Mouse (Mus musculus) frontal cortex, postnatal 36 days (tissue): ENCODE measurements around the gene Mip.
"Not testable (repeated sequence)": the region's sequence is repeated elsewhere in the genome, so short reads cannot be mapped to it uniquely, and the experiment has no call there.

Source experiments
- DNase-seq, 2 experiments: peaks; one replicate each; pipeline ENCODE4 v3.0.0; 2022; ENCODE audit warnings: low spot score in 2 of 2

The Mip gene

DNA sequence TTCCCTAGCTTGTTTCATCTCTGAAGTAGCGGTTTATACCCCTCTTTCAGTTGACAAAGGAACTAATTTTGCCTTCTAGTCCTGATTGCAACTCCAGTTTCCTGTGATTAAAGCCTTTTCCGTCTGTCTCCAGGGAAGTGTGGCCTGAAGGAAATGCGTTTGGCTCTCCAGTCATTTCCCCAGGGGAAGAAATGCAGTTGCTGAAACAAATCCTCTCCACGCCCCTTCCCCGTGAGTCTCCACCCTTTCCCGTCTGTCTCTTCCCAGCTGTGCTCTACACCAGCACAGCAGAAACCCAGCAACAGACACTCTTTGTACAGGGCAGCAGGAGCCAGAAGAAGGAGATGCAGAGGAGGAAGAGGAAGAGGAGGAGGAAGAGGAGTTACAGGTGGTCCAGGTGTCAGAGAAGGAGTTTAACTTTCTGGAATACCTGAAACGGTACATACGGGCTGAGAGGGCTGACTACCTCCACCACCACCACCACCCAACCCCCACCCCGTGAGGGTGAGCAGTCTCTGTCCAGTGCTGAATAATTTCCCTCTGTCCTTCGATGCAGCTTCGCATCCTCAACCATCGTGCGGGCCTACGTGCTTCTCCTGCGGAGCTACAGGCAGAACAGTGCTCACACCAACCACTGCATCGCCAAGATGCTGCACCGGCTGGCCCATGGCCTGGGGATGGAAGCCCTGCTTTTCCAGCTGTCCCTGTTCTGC lies 21.5 kb downstream of the Mip start:
- no peak for DNase-seq

DNA sequence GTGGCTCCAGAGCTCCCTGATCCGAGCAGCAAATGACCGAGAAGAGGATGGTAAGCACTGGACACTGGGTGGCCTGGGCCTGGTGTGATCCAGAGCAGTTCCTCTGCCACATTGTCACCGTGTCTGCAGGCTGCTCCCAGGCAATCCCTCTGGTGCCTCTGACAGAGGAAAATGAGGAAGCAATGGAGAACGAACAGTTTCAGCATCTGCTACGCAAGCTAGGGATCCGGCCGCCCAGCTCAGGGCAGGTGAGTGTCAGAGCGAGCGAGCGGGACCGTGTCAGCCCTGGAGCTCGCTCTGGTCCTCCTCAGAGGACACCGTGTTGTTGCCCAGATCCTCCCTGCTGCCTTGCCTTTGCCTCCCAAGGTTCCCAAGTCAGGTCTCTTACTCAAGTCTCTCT lies 24.9 kb downstream of the Mip start:
- DNase-seq = no peak

DNA sequence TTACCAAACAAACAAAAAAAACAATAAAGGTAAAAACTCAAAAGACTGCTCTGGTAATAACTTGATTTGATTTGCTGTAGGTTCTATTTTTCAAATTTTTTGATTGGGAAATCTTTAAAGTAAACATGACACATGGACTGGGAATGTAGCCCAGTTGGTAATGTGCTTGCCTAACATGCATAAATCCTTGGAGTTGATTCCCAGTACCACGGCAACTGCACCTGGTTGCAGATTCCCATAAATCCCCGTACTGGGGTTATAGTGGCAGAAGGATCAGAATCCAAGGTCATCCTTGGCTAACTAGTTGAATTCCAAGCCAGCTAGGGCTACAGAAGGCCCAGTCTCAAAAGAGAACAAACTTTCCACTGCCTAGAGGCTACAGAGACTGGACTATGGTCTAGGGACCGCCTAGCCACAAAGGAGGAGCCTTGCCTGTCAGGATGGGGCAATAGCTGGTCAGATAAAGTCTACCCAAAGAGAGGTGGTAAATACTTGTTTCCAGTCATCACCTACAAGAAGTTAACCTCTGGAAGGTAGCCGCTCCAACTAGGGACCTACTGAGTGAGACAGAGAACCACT lies 28.1 kb downstream of the Mip start, which contains the start of gene Apon:
TSS of gene Apon (plus strand) at position 420 of the 579 bp plus-strand sequence.
- no peak for DNase-seq

DNA sequence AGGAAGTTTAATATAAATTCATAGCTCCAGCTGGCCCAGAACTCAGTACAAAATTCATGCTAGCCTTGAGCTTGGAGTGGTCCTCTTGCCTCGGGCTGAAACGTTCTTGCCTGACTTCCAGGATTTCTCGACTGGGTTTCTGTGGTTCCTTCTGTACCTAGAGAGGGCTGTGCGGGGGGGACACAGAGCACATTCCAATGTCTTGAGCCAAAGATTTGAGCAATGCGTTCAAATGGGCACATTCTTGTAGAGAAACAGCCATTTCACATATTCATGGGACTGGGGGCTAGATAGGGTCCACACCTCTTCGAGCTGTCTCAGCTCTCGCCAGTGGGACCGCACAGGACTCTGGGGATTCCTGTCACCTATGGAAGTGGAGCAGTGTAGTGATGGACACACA lies 30.3 kb downstream of the Mip start:
- DNase-seq = no peak

DNA sequence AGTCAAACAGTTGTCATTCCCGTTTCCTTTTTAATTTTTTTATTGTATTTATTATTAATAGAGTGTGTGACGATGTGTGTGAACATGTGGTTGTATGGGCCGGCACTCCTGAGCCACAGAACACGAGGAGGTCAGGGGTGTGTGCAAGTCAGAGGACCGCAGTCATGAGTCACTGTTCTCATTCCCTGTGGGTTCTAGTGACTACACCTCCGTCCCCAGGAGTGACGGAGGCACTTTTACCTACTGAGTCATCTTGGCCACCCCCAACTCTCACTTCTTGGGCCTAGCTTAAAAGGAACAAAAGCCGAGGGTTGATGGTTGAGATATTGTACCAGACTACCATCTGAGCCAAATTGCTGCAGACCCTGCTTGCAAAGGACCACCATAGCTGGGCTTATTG lies 30.7 kb downstream of the Mip start:
- DNase-seq = no peak

DNA sequence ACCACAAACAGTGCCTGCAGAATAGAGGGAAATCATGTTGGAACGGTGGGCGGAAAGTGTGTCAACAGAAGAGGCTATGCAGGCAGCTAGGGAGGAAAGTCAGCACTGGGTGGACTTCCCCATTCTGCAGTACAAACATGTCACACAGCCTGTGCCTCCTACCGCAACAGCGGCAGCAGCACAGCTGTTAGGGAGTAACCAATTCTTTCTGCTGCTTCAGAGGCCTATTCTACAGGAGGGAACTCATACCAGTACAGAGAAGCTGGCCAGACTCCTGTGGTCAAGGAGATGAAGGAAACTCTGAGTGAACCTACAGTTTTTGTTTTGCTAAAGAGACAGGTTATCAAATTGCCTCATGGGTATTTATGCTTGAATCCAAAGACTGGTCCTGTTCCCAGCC lies 33.3 kb downstream of the Mip start:
- no peak for DNase-seq

DNA sequence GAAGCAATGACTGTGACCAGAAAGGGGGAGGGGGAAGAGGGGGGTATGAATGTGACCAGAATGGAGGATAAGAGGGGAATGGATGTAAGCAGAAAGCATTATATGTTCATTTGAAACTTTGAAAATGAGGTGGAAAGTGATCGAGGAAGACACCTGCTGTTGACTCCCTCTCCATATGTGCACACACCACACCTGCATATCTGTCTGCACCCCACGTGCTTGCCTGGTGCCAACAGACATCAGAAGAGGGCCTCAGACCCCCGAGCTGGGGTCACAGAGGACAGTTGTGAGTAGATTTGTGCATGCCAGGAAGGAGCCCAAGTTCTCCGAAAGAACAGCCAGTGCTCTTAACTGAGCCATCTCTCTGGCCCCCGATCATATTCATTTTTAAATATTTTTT lies 34.3 kb downstream of the Mip start:
- no peak for DNase-seq

DNA sequence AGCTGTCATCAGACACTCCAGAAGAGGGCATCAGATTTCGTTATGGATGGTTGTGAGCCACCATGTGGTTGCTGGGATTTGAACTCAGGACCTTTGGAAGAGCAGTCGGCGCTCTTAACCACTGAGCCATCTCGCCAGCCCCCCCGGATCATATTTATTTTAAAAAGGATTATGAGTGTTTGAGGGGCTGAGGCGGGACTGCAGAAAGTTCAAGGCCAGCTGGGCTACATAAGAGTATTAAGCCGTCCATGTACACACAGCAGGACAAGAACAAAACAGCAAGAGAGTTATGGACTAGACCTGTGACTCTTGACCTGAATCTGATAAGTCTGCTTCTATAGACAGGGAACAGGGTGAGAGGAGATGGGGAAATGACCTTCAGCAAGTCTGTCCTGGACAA lies 34.7 kb downstream of the Mip start:
- not testable (repeated sequence) for DNase-seq

DNA sequence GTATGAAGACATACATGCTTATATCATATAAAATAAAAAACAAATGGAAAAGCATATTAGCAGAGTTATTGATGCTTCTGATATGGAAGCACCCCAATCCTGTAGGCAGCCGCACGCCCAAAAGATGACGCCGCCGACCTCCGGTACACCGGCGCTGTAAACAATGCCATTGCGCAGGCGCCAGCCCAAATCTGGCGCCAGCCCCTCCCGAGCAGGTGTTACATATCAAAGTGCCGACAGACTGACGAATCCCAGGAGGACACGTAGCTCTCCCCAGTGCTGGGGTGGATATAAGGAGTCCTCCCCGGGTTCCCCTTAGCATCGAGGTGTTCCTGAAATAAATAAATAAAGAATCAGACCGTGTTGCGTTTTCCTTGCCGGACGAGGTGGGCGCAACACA lies 36.7 kb downstream of the Mip start:
- DNase-seq = no peak

DNA sequence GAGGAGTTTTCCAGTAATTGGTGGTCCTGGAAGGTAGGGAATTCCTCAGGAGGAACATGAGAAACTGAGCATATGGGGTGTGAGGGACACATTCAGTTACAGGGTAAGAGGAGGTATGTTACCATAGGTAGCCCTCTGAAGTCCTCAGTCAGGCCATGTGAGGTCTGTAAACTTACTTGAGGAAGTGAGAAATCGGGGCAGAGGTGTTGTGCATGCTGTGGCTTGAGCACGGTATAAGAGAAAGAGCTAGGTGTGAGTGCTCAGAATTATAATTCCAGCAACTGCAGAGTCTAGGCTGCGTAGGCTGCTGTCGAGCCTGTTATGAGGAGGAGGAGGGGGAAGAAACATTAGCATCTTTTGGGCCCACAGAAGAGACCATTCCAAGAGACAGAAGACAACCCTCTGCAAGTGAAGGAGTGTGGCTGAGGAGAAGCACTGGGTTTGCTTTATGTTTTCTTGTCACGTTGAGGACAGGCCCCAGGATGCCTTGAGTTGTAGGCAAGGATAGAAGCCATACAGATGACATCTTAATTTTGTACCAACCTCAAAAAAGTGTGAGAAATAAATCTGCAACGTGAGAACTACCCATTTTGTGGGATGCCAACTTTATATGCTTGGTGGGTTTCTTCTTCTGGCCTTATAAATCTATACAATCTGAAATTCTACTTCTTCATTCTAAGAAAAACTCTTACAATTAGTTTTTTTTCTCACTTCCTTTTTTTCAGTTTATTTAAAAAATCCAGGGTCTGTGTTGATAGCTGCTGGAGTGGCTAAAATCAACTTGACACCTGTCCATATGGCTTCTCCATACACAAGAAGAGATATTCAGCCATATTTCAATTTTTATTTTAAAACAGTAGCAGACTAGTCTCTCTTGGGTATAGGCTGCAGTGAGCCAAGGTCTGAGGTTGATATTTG lies 38.0 kb downstream of the Mip start:
- DNase-seq = peak; percentile 13 to 15

DNA sequence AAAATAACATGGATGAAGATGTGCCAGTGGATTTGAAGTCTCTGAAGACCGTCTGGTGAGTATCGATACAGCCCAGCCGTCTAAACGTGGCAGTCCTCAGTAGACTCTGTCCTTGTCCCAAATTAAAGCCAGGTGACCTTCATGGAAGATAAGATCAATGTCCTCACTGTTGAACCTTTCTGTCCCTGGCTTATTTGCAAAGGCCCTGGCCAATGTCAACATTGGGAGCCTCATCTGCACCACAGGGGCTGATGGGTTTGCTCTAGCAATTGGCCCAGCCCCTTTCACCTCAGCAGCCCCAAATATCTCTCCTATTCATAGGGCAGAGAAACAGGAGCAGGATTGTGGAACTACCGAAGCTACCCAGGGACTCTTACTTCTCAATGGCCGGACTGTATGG lies 42.7 kb downstream of the Mip start, which contains the start of gene Apof:
TSS of gene Apof (plus strand) at position 301 of the 400 bp plus-strand sequence.
- no peak for DNase-seq

DNA sequence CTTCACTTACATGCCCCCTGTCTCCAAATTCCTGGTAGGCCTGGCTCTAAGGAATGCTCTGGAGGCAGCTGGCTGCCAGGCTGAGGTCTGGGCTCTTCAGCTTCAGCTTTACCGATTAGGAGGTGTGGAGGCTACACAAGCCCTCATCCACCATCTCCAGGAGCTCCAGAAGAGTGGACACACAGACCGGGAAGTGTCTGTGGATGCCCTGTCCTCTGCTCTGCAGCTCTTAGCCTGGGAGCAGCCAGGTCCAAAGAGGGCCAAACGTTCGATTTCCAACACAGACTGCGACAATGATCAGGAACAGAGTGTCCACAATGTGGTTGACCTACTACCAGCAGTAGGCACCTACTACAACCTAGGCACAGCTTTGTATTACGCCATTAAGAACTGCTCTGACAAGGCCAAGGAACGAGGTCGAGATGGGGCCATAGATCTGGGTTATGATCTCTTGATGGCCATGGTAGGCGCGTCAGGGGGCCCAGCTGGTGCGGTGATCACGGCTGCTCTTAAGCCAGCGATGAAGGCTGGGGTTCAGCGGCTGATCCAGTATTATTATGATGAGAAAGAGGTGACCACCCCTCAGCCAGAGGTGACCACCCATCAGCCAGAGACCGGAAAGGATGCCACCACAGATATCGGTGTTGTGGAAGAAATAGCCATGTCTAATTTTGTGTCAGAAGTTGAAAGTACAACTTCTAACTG lies 43.7 kb downstream of the Mip start:
- no peak for DNase-seq

DNA sequence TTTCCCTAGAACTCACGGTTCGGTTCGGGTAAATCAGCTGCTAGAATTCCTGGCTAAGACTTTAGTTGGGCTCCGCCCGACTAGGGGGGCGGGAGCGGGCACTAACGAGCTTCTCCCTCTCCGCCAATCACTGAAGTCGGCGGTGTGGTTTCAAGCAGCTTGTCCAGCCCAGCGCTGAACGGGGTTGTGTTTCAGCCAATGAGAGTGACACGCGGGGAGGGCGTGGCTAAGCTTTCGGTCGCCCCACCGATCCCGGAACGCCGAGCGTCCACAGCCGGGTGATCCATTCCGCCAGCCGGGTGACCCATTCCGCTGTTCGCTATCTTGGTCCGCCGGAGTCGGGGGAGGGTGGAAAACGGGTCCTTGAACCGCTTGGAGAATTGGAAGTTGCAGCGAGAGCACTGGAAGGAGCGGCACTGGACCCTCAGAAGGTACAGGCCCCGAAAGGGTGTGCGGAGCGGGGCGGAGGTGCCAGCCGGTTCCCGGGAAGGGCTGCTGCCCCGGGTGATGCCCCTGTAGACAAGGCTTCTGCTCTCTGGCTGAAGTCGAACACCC lies 44.7 kb downstream of the Mip start, which contains the start of gene Stat2:
TSS of gene Stat2 (plus strand) at position 273 of the 555 bp plus-strand sequence.
- peak; percentile 94 to 98 for DNase-seq

DNA sequence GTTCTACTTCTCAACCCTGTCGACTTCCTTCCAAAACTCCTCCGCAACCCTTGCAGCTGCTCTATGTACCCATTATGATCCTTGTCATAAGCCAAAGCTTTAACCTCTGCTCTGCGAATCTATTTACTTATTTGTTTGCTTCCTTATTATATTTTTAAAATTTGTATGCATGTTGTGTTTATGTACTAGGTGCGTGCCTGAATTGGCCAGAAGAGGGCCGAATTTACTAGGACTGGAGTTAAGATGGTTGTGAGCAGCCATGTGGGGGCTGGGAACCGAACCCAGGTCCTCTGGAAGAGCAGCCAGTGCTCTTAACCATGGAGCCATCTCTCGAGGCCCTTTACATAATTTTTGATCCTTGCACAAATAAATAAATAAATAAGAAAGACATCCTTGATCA lies 45.2 kb downstream of the Mip start:
- no peak for DNase-seq

DNA sequence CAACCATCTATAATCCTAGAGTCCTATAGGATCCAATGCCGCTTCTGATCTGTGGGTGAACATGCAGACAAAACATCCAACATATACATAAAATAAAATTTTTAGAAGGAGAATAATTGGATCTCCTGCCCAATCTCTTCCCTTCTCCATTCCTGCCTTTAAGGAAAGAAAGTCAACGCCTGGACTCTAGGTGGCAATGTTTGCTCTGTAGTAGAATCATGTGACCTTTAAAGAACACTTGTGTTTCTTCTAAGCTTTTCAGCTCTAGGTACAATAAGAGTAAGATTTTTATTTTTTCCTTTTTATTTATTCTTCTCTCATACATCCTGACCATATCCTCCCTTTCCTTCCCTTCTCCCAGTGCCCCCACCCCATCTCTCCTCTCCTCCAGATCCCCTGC lies 46.2 kb downstream of the Mip start:
- DNase-seq = no peak

DNA sequence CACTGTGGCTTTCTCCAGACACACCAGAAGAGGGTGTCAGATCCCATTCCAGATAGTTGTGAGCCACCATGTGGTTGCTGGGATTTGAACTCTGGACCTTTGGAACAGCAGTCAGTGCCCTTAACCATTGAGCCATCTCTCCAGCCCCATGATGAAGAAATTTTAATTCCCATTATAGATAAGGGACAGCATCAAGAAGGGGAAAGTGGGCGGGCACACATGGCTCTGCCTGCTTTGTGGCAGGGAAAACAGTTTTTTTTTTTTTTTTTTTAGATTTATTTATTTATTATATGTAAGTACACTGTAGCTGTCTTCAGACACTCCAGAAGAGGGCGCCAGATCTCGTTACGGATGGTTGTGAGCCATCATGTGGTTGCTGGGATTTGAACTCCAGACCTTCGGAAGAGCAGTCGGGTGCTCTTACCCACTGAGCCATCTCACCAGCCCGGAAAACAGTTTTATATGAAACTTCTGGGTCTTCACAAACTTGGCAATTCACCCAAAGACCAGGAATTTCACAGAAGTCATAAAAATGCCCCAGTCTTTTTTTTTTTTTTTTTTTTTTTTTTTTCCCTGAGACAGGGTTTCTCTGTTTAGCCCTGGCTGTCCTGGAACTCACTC lies 47.3 kb downstream of the Mip start:
- DNase-seq = not testable (repeated sequence)

DNA sequence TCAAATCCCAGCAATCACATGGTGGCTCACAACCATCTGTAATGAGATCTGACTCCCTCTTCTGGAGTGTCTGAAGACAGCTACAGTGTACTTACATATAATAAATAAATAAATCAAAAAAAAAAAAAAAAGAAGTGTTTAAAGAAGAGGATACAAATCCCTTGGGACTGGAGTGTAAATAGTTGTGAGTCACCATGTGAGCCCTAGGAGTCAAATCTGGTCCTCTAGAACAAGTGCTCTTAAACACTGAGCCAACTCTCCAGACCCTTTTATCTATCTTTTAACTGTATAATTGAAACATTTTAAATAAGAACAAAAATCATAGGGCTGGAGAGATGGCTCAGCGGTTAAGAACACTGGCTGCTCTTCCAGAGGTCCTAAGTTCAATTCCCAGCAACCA lies 49.7 kb downstream of the Mip start:
- not testable (repeated sequence) for DNase-seq

DNA sequence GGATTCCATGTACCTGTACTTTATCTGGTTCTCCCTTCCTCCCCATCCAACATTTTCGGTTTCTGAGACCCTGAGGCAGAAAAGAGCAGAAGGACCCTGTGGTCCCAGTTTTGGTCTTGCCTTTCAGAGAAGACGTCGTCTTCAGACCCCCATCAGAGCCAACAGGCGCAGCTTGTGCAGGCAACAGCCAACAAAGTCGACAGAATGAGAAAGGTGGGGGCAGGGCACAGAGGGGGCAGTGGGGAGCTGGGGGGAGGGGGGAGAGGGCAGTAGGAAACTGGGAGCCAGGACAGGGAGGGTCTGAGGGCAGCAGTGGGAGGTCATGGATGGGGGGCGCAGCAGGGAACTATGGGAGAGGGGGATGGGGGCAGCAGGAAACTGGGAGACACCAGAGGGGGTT lies 52.5 kb downstream of the Mip start:
- DNase-seq = no peak

DNA sequence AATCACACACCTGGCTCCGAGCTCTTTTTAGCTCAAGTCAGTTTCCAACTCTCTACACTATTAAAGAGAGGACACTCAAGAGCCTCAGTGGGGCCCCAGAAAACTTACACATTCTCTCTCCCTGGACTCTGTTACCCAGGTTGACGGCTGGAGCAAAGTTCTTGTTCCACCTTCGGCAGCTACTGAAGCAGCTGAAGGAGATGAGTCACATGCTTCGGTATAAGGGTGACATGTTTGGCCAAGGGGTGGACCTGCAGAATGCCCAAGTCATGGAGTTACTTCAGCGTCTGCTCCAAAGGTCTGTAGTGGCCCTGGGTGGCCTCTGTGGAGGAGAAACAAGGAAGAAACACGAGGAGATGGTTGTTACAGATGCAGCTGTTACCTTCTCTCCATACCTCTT lies 55.3 kb downstream of the Mip start:
- DNase-seq = no peak
